Mouse (Mus musculus): Measurements from ENCODE around the gene Fam57b. TPM values are rescaled to one million over a fixed set of nuclear protein-coding genes. Genes with fewer than 3 reads are reported as not detected.

Gene Fam57b
- 10 to 100 TPM; 16.4 to 21.0 TPM for total RNA-seq (2021)
- 27.8 and 40.9 TPM in 2 replicates for polyA plus RNA-seq (2012; rRNA removed)
- long read RNA-seq, partial matches to known transcripts, result 2 of 4 reads
- long read RNA-seq, other reads (novel, unspliced or antisense), result 1 of 4 reads

- peak; percentile 77 for DNase-seq
These were observed at the start of gene Fam57b for GRCm38 (mm10) chr7:126797411-126798126. Gene Fam57b (plus strand): TSS chr7:126797668.

GRCm38 (mm10) chr7:126748824-126749223 lies 48.6 kb upstream of the Fam57b start:
- DNase-seq, result no peak

- DNase-seq, result no peak
These were observed 47.7 kb upstream of the Fam57b start for GRCm38 (mm10) chr7:126749582-126750343.

GRCm38 (mm10) chr7:126754866-126755265 lies 42.6 kb upstream of the Fam57b start:
- DNase-seq, result peak; percentile 79

GRCm38 (mm10) chr7:126758539-126758938 lies 38.9 kb upstream of the Fam57b start:
- no peak for DNase-seq

- DNase-seq, result peak; percentile 93
These were observed 38.3 kb upstream of the Fam57b start, which contains the start of gene Mapk3 for GRCm38 (mm10) chr7:126759050-126759671. Gene Mapk3 (plus strand): TSS chr7:126759601.

- DNase-seq, result peak; percentile 42
These were observed 37.6 kb upstream of the Fam57b start for GRCm38 (mm10) chr7:126759672-126760390.

- DNase-seq, result peak; percentile 78
These were observed 37.1 kb upstream of the Fam57b start for GRCm38 (mm10) chr7:126760391-126760802.

GRCm38 (mm10) chr7:126760956-126761355 lies 36.5 kb upstream of the Fam57b start:
- peak; percentile 72 for DNase-seq

GRCm38 (mm10) chr7:126761529-126762067 lies 35.9 kb upstream of the Fam57b start:
- DNase-seq, result no peak

- DNase-seq, result no peak
These were observed 34.9 kb upstream of the Fam57b start for GRCm38 (mm10) chr7:126762471-126763008.

- DNase-seq, result no peak
These were observed 31.9 kb upstream of the Fam57b start for GRCm38 (mm10) chr7:126765540-126765939.

- no peak for DNase-seq
These were observed 31.3 kb upstream of the Fam57b start, which contains the start of gene Gdpd3 for GRCm38 (mm10) chr7:126766201-126766600. Gene Gdpd3 (plus strand): TSS chr7:126766334.

GRCm38 (mm10) chr7:126767001-126767400 lies 30.5 kb upstream of the Fam57b start:
- DNase-seq, result no peak

- no peak for DNase-seq
These were observed 26.7 kb upstream of the Fam57b start for GRCm38 (mm10) chr7:126770784-126771183.

GRCm38 (mm10) chr7:126773351-126773750 lies 24.1 kb upstream of the Fam57b start:
- no peak for DNase-seq

- no peak for DNase-seq
These were observed 23.0 kb upstream of the Fam57b start for GRCm38 (mm10) chr7:126774463-126774862.

- DNase-seq, result no peak
These were observed 22.1 kb upstream of the Fam57b start for GRCm38 (mm10) chr7:126775185-126775977.

GRCm38 (mm10) chr7:126775978-126776234 lies 21.6 kb upstream of the Fam57b start:
- no peak for DNase-seq

- peak; percentile 98 for DNase-seq
These were observed 20.8 kb upstream of the Fam57b start, which contains the start of gene Ypel3 for GRCm38 (mm10) chr7:126776598-126777057. Gene Ypel3 (plus strand): TSS chr7:126776955.
